Mouse (Mus musculus) forelimb bud, embryonic 11.5 days (tissue): ENCODE data around the gene March5.
A peak's percentile ranks its signal among the peaks of the same experiment; 100 is the strongest.

Experiments used
- DNase-seq: peaks from one replicate; pipeline ENCODE4 v3.0.0-alpha.2; 2012; ENCODE audit warnings: low read depth, low spot score

The March5 gene

GRCm38 (mm10) chr19:37263943-37264897 is 56.9 kb downstream of the March5 start:
- no peak for DNase-seq

- DNase-seq, result peak; percentile 73
These were observed 58.2 kb downstream of the March5 start for GRCm38 (mm10) chr19:37265333-37266103.

GRCm38 (mm10) chr19:37269106-37269505 is 61.8 kb downstream of the March5 start:
- DNase-seq, result no peak
